Mouse (Mus musculus): ENCODE data around the gene Atg2a.

GRCm38 (mm10) chr19:6284502-6284901, 43.0 kb downstream of the Atg2a start:
- TF ChIP-seq POLR2A (IDR thresholded peaks at IDR 0.05; ENCODE audit: extremely low read depth, insufficient read depth, low read length) (no peak), CTCF (IDR thresholded peaks at IDR 0.05; ENCODE audit: extremely low read depth, insufficient read depth, low read length) (no peak)
